Mouse (Mus musculus) layer of hippocampus, postnatal 10 days (tissue): Measurements from ENCODE around the gene Copz1. TPM values are rescaled to one million over a fixed set of nuclear protein-coding genes. Genes with fewer than 3 reads are reported as not detected.

Experiments
- DNase-seq, 2 experiments: peaks; one replicate each; pipeline ENCODE4 v3.0.0; 2021; ENCODE audit warnings: low spot score in 2 of 2
- microRNA-seq, 2 experiments: library from miRNA; unstranded; fragments of <30 nt; microRNA quantifications; one replicate each; pipeline ENCODE4 v1.2.0; 2021
- total RNA-seq, 2 experiments: library from RNA; stranded (reverse); gene quantifications; 2 replicates each; pipeline ENCODE4 v1.2.3; 2021

Gene Copz1
- total RNA-seq, 2 experiments from 2014 or later, result 111 to 112 TPM

GRCm38 (mm10) chr15:103335488-103336235, 63.1 kb downstream of the Copz1 start:
- DNase-seq, result no peak

GRCm38 (mm10) chr15:103336996-103337667, 64.6 kb downstream of the Copz1 start:
- no peak for DNase-seq

- no peak for DNase-seq
Measured at GRCm38 (mm10) chr15:103338829-103339165, 66.3 kb downstream of the Copz1 start.

GRCm38 (mm10) chr15:103339166-103339960, 66.8 kb downstream of the Copz1 start:
- DNase-seq, result no peak

GRCm38 (mm10) chr15:103339961-103340337, 67.4 kb downstream of the Copz1 start, which contains the start of gene Zfp385a:
Gene Zfp385a (minus strand): TSS chr15:103340093.
- peak; percentile 59 to 76 for DNase-seq

- no peak for DNase-seq
Measured at GRCm38 (mm10) chr15:103340786-103341185, 68.3 kb downstream of the Copz1 start.

GRCm38 (mm10) chr15:103341547-103341946, 69.0 kb downstream of the Copz1 start:
- DNase-seq, result no peak

GRCm38 (mm10) chr15:103342415-103342814, 69.9 kb downstream of the Copz1 start:
- DNase-seq, result peak; percentile 80 to 82

- no peak for DNase-seq
Measured at GRCm38 (mm10) chr15:103343008-103343407, 70.5 kb downstream of the Copz1 start.

- no peak for DNase-seq
Measured at GRCm38 (mm10) chr15:103343556-103343955, 71.0 kb downstream of the Copz1 start.

- no peak for DNase-seq
Measured at GRCm38 (mm10) chr15:103345789-103346188, 73.3 kb downstream of the Copz1 start.

- peak; percentile 67 to 71 for DNase-seq
Measured at GRCm38 (mm10) chr15:103347275-103347684, 74.8 kb downstream of the Copz1 start.

Small RNAs within 50 kb of the gene (microRNA-seq; reads per million reads assigned to microRNA genes)
- 66.5 to 146 reads per million in 2 experiments for gene Mir148b

Other genes with a start within 250 kb of the Copz1 start
- gene Smug1, start 105.6 kb upstream of the Copz1 start, total RNA-seq, result 10 to 100 TPM; 15.1 to 17.4 TPM
- 100 to 1,000 TPM; 181 to 188 TPM for gene Cbx5, start 32.9 kb upstream of the Copz1 start, total RNA-seq
- gene Hnrnpa1, start 32.3 kb upstream of the Copz1 start, total RNA-seq, result 100 to 1,000 TPM; 399 to 417 TPM
- gene Nfe2, start 14.3 kb upstream of the Copz1 start, total RNA-seq, result under 1 TPM in 1 of 2 experiments, not detected in 1; 0.39 TPM
- 1 to 10 TPM in 1 of 2 experiments, under 1 TPM in 1; 0.89 to 1.0 TPM for gene Gpr84, start 37.9 kb downstream of the Copz1 start, total RNA-seq
- 10 to 100 TPM; 36.5 to 45.0 TPM for gene Zfp385a, start 67.4 kb downstream of the Copz1 start, total RNA-seq
- gene Itga5, start 94.0 kb downstream of the Copz1 start, total RNA-seq, result 1 to 10 TPM; 6.7 to 7.5 TPM
- not detected for gene Gtsf1, start 157.8 kb downstream of the Copz1 start, total RNA-seq
- not detected for gene Gtsf2, start 175.8 kb downstream of the Copz1 start, total RNA-seq
- 1 to 10 TPM; 8.7 TPM for gene Nckap1l, start 181.1 kb downstream of the Copz1 start, total RNA-seq
- gene Pde1b, start 230.3 kb downstream of the Copz1 start, total RNA-seq, result 10 to 100 TPM; 48.2 to 53.9 TPM